Mouse (Mus musculus): Measurements from ENCODE around the gene Hadha. TPM values are rescaled to one million over a fixed set of nuclear protein-coding genes. Genes with fewer than 3 reads are reported as not detected.

The Hadha gene
- total RNA-seq, 2 experiments from 2014 or later: 58.6 to 61.6 TPM

GRCm38 (mm10) chr5:30155395-30155792 lies 432 bp upstream of the Hadha start:
- intact Hi-C loops (cut with DNase I): no loop called here
- no peak for DNase-seq

DNA sequence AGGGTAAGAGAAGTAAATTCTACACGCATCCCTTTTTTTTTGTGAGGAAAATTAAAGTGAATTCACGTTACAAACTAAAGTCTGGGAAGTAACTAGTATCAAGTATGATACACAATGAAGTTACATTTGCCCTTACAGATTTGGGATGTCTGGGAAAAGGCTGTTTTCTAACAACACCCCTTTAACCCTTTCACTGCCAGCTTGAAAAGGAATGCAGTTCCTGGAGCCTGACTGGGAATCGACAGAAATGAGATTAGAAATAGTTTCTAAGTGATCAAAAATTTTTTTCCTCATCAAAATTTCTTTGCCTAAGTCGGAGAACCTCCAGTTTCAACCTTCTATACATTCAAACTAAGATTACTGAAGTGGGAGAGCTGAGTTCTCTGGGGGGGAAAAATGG lies 949 bp downstream of the Hadha start:
- intact Hi-C loops (cut with DNase I): no loop called here
- no peak for DNase-seq

GRCm38 (mm10) chr5:30153222-30153621 lies 1.7 kb downstream of the Hadha start:
- intact Hi-C loops (cut with DNase I): no loop called here
- DNase-seq: no peak

DNA sequence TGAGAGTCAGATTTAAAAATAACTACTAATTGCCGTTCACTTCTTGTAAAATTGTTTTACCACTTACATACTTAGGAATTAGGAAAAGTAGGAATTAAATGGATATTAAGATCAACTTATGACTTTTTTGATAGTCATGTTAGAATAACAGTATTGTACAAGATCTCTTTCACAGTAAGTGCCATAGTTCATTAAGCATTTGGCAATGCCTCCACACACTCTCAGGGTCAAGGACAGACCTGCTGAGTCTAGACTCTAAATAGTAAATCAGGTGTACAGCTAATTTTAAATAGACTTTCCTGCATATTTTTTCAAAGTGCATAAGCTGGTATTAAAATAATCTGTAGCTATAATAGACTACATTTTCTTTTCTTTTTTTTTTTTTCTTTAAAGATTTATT lies 2.5 kb downstream of the Hadha start:
- intact Hi-C loops (cut with DNase I): no loop called here
- no peak for DNase-seq

DNA sequence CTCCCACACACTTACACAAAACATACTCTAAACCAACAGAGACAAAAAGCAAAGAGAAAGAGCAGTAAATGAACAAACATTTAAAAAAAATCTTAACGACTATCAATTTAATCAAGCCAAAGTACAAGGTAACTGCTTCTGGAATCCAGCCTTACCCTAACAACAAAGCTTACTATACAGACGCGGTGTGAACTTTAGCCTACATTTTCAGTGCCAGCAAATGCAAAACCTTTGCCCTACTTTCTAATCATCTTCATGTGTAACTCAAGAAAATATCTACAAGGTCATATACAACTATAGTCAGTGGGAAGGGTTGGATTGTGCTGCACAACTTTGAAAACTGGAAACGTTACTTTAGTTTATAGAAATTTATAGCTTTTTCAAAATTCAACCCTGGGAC lies 3.0 kb downstream of the Hadha start:
- DNase-seq: no peak
- intact Hi-C loops (cut with DNase I): no loop called here

DNA sequence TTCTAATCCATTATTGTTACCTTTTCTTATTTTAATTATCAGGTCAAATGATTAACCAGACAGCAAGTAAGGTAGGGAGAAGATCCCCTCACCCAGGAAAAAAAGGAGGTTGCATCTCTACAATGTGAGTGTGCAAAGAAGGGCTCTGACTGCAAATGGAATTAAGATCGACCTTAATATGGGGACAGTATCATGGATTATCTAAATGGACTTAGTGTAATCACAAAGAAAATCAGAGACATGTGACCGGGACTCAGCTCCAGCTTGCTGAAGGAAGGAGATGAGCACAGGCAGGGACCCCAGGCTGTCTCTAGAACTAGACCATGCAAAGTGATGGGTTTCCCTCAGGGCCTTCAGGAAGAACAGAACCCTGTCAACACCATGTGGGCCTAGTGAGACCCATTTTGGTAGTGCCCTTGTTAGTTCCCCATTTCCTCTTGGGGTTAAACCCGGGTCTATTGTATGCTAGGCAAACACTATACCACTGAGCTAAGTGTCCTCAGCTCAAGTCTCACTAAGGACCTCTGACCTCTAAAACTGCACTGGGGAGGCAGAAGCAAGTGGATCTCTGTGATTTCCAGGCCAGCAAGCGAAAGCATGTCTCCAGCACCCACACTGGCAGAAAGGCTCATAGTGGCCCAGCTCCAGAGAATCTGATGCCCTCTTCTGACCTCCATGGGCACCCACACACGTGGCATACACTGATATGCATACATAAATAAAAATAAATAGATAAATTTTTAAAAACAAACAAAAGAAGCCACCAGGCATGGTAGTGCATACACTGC lies 6.6 kb downstream of the Hadha start:
- DNase-seq: no peak
- intact Hi-C loops (cut with DNase I): no loop called here

- intact Hi-C loops (cut with DNase I): no loop called here
- no peak for DNase-seq
Observed at GRCm38 (mm10) chr5:30146526-30146925, 8.4 kb downstream of the Hadha start.

DNA sequence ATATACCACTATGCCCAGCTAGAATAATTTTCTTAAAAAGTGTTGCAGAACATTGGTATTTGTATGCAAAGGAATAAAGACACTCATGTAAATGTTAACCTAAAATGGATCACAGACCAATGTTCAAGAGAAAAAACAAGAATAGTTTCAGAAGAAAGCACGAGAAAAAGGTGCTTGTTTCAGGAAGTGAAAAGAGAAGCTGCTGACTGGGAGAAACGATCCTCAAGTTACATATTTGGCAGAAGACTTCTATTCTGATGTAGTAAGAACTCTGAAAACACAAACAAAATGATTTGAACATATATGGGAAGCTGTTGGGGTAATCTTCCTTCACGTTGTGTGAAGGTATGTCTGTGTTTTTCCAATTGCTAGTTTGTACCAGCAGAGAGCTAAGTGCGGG lies 16.8 kb downstream of the Hadha start:
- intact Hi-C loops (cut with DNase I): no loop called here
- no peak for DNase-seq

DNA sequence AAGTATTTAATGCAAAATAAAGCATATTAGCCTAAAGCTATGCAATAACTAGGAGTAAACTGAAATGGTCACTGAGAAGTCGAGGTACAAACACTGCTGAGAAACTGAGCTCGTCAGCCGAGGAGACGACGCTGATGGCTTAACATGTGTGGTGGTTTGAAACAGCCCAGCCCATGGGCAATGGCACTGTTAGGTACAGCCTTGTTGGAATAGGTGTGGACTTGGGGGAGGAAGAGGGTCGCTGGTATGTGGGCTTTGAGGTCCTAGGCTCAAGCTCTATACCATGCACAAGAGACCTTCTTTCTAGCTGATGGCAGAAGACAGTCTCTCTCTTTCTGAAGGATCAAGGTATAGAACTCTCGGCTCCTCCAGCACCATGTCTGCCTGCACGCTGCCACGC lies 17.7 kb downstream of the Hadha start:
- DNase-seq: no peak
- intact Hi-C loops (cut with DNase I): no loop called here

DNA sequence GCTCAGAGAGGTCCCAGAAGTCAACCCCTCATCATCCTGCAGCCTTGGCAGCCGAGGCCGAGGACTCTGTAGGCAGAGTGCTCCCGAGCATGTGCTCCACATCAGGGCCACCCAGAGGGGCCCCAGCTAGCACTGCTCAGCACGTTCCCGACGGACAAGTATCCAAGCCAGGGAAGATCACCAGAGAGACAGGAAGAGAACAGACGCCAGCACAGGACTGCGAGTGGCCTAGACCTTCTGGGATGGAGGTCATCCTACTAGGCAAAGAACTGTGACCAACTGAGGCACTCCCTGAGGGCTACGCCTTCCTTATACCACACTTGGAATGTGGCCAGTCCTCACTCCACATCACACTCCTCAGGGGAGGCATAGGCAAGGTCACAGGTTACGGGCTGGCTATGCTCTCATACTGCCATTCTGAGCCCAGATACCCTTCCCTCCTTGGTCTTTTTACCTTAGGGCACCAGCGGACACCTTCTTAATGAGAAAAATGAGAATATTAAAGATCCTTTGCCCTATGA lies 19.2 kb downstream of the Hadha start:
- intact Hi-C loops (cut with DNase I): no loop called here
- no peak for DNase-seq

DNA sequence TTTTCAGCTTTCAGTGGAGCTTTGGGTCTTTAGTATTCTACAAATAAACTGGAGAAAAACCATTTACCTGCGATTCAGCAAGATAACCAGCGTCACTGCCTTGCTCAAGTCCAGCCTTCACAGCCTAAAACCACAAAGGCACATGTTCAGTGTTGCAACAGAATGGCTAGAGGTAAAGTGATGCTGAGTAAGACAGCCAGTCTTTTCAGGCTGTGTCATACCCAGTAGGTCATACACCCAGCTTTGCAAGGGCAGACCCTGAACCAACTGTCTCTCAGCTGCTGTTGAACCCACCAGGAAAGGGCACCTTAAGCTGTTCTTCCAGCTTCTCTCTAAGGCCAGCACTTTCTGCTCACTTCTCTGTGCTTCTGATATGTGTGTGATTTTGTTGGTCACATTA lies 22.8 kb downstream of the Hadha start:
- intact Hi-C loops (cut with DNase I): no loop called here
- no peak for DNase-seq

- no peak for DNase-seq
- intact Hi-C loops (cut with DNase I): no loop called here
Observed at GRCm38 (mm10) chr5:30131246-30131645, 23.7 kb downstream of the Hadha start.

- DNase-seq: no peak
- intact Hi-C loops (cut with DNase I): no loop called here
Observed at GRCm38 (mm10) chr5:30128680-30129079, 26.3 kb downstream of the Hadha start.

GRCm38 (mm10) chr5:30127921-30128597 lies 26.9 kb downstream of the Hadha start:
- intact Hi-C loops (cut with DNase I): no loop called here
- DNase-seq: no peak

GRCm38 (mm10) chr5:30126756-30127155 lies 28.2 kb downstream of the Hadha start:
- intact Hi-C loops (cut with DNase I): no loop called here
- DNase-seq: no peak

GRCm38 (mm10) chr5:30125587-30125986 lies 29.4 kb downstream of the Hadha start:
- DNase-seq: no peak
- intact Hi-C loops (cut with DNase I): no loop called here

- no peak for DNase-seq
- intact Hi-C loops (cut with DNase I): no loop called here
Observed at GRCm38 (mm10) chr5:30122481-30122880, 32.5 kb downstream of the Hadha start.

DNA sequence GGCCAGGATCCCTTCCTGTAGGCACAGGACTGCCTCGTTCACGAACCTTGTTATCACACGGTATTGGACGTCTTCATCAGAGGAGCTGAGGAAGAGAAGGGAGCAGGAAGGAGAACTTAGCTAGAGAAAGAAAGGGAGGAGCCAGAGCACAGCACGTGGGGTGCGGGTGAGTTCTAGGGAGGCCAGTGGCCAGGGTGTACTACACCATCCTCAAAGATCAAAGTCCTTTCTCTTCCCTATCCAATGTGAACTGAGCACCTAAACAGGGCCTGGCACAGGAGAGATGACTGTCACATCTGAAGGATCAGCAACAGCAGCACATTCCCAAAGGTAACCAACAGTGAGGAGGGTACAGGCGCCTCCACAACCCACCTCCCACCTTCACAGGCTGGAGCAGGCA lies 34.9 kb downstream of the Hadha start:
- DNase-seq: no peak
- intact Hi-C loops (cut with DNase I): no loop called here

GRCm38 (mm10) chr5:30119163-30119562 lies 35.8 kb downstream of the Hadha start:
- DNase-seq: no peak
- intact Hi-C loops (cut with DNase I): no loop called here

GRCm38 (mm10) chr5:30118018-30118417 lies 36.9 kb downstream of the Hadha start:
- DNase-seq: no peak
- intact Hi-C loops (cut with DNase I): no loop called here

DNA sequence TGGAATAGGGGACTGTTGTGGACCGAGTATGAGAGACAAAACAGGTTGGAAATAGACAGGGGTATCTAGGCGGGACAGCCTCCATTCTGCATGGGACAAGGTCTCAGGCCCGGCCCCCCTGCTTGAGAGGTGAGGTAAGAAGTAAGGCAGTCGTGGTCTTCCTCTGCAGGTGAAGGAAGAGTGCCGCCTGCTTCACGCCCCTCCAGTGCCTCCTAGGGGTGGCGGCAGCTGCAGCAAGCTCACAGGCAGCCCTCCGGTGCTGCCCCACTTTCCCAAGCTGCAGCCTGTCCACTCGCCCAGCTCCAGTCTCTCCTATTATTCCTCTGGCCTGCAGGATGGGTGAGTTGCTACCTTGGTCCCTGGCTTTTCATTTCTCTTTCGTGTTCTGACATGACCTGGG lies 39.2 kb downstream of the Hadha start:
- intact Hi-C loops (cut with DNase I): no loop called here
- no peak for DNase-seq

GRCm38 (mm10) chr5:30114761-30115140 lies 40.2 kb downstream of the Hadha start:
- intact Hi-C loops (cut with DNase I): no loop called here
- no peak for DNase-seq

All from left cerebral cortex, postnatal 4 days (tissue).